Mouse (Mus musculus) Patski (cell line): ENCODE measurements around the gene Grm8. TPM values are rescaled to one million over a fixed set of nuclear protein-coding genes. Genes with fewer than 3 reads are reported as not detected.

Experiments
- ATAC-seq: fragments of 100-300 bp; one replicate; pipeline ENCODE4 v1.8.0; 2021
- CTCF ChIA-PET: fragments of 350-600 bp; sonication (Branson Sonifier 250); formaldehyde crosslinking; loops from one replicate; lab custom pipeline; 2022; ENCODE audit warnings: inconsistent platforms; lab: Charles Lee
- POLR2A ChIA-PET: fragments of 350-600 bp; sonication (Branson Sonifier 250); formaldehyde crosslinking; loops from one replicate; lab custom pipeline; 2022; ENCODE audit warnings: antibody characterized with exemption, inconsistent platforms; lab: Charles Lee
- DNase-seq: peaks from one replicate; pipeline ENCODE4 v3.0.0-alpha.2; 2011; ENCODE audit warnings: low read depth, low spot score
- H3K27me3 ChIP-seq: fragments of 371-371 bp; one replicate; pipeline ENCODE4 v1.5.1; 2021
- CTCF ChIP-seq: fragments of 100-300 bp; IDR thresholded peaks from one replicate; pipeline ENCODE4 v1.5.1; 2021
- in situ Hi-C: fragments of 300-500 bp; cut with MboI; formaldehyde crosslinking; loops from 3 replicates; pipeline ENCODE4 v1.11.1; 2018; ENCODE audit warnings: low pct_unique_long_range_greater_than_20kb, mixed read lengths
- polyA plus RNA-seq: library from polyadenylated mRNA; unstranded; gene quantifications from one replicate; pipeline ENCODE4 v1.2.3, GENCODE M21; 2021

Grm8 gene
- polyA plus RNA-seq, 1 experiment from 2014 or later = not detected

DNA sequence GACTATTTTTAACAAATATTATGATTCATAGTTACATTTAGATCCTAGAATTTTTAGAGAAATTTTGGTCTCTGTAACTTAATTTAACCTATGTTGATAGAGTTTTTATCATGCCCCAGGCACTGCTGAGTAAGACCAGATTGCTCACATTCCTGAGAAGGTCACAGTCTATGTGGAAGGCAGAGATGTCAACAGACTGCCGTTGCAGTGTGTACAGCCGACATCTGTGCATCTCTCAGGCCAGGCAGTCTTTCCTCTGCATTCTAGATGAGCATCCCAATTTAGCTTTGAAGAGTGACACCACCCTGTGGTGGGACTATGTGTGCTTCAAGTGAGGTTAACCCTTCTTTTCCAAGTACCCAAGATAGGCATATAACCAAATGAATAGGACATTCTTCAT is 169.7 kb downstream of the Grm8 start:
- no peak for TF ChIP-seq CTCF
- POLR2A ChIA-PET = no interaction called here
- CTCF ChIA-PET = no interaction called here

DNA sequence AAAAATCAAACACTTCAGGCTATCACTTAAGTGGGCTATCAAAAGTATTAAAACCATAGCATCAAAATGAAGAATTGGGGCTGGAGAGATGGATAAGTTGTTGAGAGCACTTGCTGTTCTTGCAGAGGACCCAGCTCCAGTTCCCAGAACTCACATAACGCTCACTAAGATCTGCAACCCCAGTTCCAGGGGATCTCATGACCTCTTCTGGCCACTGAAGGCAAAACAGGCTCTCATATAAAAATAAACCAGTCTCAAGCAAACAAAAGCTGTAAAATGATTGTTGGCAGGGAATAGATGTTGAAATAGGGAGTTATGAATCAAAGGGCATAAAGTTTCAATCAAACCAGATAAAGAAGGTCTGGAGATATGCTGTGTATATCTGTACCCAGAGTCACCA is 171.1 kb downstream of the Grm8 start:
- ATAC-seq (no peak), DNase-seq (no peak)
- in situ Hi-C loops = no loop called here
- CTCF ChIA-PET = no interaction called here
- peak; percentile 18 for TF ChIP-seq CTCF
- POLR2A ChIA-PET = no interaction called here
- H3K27me3 ChIP-seq = peaks cover 5% of the 10 kb centered on the region

More for the DNA sequence above, 169.7 kb downstream of the Grm8 start:
- DNase-seq = no peak
- ATAC-seq = no peak
- peaks cover 10% of the 10 kb centered on the region for H3K27me3 ChIP-seq
- in situ Hi-C loops = no loop called here

DNA sequence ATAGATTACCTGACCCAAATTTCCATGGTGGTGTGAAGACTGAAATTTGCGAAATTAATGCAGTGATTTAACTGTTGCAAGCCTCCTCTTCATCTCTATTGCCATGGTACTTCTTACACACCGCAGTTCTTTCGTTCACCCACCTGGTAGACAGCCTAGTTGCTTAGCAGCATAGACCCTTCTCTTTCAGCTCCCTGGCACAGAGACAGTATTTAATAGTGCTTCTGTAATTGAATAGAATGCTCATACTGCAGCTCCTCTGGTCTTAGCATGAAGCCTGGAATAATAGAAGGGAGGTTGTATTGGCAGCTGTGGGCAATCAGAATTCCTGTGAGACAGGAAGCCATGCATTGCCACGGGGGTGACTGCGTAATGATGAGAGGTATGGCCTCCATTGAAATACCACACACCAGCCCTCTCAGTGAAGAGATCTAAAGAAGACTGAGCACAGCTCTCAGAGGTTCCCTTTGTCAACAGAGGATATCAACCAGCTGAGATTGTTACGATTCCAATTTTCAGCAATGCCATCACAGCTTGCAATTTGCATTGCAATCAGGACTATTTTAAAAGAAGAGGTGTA is 178.6 kb downstream of the Grm8 start:
- ATAC-seq (no peak), DNase-seq (no peak)
- ChIA-PET CTCF (no interaction called here), POLR2A (no interaction called here)
- H3K27me3 ChIP-seq = peaks cover 8% of the 10 kb centered on the region
- TF ChIP-seq CTCF = no peak
- in situ Hi-C loops = no loop called here

DNA sequence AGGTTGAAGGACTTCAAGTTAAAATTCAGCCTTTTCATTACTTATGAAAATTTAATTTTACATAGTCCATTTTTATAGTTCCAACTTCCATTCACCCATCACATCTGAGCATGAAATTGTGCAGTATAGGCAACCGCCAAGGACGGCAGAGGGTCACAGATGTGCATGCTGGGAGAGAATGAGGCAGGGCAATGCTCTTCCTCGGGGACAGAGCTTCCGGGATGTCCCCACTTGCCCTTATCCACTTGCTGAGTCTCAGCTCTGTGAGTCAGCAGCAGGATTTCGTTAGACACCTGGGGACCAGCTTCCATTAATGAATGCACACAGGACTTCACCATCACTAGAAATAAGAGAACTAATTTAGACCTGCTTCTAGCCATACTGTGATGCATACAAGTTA is 183.5 kb downstream of the Grm8 start:
- no peak for TF ChIP-seq CTCF
- ATAC-seq (no peak), DNase-seq (no peak)
- in situ Hi-C loops = no loop called here
- H3K27me3 ChIP-seq = peaks cover 6% of the 10 kb centered on the region
- POLR2A ChIA-PET = no interaction called here
- CTCF ChIA-PET = no interaction called here

DNA sequence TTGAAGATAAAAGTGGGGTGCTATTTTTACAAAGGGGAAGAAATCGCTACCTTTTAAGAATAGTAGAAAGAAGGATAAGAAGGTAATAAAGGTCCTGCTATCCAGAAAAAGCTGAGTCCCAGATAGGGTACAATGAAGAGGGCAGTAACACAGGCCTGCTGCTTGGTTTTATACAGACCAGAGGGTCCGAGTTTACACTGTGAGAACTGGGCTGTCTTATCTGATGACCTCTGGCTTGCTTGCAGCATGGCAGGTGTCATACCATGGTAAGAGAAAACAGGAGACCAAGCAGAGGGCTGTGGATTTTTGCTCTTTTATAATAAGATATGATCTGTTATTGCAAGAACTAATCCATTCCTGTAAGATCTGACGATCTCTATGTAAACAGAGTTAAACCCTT is 206.9 kb downstream of the Grm8 start:
- DNase-seq (no peak), ATAC-seq (no peak)
- CTCF ChIA-PET = no interaction called here
- H3K27me3 ChIP-seq = no peaks in the 10 kb centered on the region
- POLR2A ChIA-PET = no interaction called here
- TF ChIP-seq CTCF = no peak
- in situ Hi-C loops = no loop called here

DNA sequence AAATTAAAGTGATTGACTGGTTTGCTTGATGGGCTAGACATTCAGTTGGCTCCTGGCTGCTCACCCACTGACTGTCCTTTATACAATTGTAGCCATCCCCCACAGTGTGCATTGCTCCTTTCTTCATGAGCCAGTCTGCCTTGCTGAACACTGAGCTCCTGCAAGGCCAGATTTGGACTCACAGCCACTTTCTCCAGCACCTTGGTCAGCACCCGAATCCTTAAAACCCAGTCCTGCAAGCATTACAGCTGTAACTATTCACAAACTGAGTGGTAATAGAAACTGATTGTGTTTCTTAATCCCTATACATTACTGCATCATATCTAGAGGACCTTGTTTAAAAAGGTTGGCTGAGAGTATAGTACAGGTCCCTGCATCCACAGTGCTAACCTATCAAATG is 221.7 kb downstream of the Grm8 start:
- POLR2A ChIA-PET = no interaction called here
- ATAC-seq = no peak
- no peak for TF ChIP-seq CTCF
- CTCF ChIA-PET = no interaction called here
- no peak for DNase-seq
- in situ Hi-C loops = no loop called here
- no peaks in the 10 kb centered on the region for H3K27me3 ChIP-seq

DNA sequence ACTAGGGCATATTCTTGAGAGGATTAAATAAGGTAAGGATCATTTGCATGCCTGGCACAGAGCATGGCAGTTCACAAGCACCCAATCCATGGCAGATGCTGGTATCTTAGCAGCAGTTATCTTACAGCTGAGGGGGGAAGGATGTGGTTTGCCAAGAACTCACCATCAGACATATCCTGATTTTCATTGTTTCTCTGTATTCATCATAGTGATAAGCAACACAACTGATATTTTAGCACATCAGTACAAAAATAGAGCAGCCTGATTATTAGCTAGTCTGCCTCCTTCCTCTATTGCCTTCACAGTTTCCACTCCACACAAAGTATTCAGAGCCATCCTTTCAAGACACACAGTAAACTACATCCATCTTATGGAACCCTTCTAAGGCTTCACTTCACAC is 230.6 kb downstream of the Grm8 start:
- in situ Hi-C loops = no loop called here
- ChIA-PET CTCF (no interaction called here), POLR2A (no interaction called here)
- no peak for TF ChIP-seq CTCF
- no peak for DNase-seq
- H3K27me3 ChIP-seq = no peaks in the 10 kb centered on the region
- no peak for ATAC-seq

DNA sequence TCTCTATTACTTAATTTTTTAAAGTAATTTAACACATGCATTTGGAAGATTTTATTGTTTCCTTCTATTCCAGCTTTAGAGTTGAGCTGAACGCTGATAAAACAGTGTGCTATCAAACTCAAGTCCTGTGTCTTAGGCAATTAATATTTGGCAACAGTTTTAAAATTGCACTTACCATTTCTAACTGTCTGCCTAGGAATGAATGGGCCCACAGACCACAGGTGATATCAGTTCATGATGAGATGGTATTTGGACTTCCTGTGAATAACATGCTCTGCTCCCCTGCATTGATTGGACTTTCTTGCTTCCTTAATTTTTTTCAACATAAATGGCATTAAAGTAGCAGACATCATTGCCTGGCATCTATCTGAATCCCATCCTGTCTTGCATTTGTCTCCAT is 232.8 kb downstream of the Grm8 start:
- CTCF ChIA-PET = interaction anchor here (1.1 kb wide), 1 partner anchor 39 kb away, joined by 3 read pairs; no protein-coding TSS in a partner anchor
- peaks cover 6% of the 10 kb centered on the region for H3K27me3 ChIP-seq
- DNase-seq = no peak
- in situ Hi-C loops = no loop called here
- no peak for ATAC-seq
- POLR2A ChIA-PET = no interaction called here
- no peak for TF ChIP-seq CTCF

DNA sequence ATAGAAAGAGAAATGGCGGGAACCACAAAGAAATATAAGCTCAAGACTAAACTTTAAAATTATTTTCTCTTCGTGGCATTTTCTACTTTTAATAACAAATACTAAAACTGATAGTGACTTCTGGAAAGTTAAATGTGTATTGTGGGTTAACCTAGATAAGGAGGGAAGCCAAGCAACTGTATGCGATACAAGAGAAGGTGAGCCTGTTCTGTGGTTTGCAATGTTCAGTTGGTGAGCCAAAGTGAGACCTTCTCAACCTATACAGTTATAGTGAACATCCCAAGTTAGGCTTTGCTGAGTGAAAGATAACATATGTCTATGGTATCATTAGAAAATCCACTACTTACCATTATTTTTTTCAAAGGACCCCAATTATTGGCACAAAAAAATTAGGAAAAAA is 233.6 kb downstream of the Grm8 start:
- TF ChIP-seq CTCF = no peak
- in situ Hi-C loops = no loop called here
- ChIA-PET POLR2A (no interaction called here), CTCF (no interaction called here)
- H3K27me3 ChIP-seq = peaks cover 6% of the 10 kb centered on the region
- DNase-seq (no peak), ATAC-seq (no peak)

DNA sequence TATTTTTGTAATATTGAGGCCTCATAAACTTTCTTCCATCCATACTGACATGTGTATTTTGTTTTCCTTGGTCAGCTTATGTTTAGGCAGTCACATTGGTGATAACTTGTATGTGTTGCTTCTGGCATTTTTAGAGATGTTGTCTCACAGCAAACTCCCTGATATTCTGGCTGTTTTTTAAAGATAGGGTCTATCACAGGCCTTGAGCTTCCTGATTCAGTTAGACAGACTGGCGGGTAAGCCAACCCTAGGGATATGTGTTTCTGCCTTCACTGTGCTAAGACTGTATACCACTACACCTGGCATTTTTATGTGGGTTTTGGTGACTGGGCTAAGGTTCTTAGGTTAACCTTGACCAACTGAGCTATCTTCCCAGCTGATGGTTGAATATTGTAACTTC is 239.8 kb downstream of the Grm8 start:
- DNase-seq (no peak), ATAC-seq (no peak)
- H3K27me3 ChIP-seq = peaks cover 17% of the 10 kb centered on the region
- TF ChIP-seq CTCF = no peak
- in situ Hi-C loops = no loop called here
- POLR2A ChIA-PET = no interaction called here
- CTCF ChIA-PET = no interaction called here

DNA sequence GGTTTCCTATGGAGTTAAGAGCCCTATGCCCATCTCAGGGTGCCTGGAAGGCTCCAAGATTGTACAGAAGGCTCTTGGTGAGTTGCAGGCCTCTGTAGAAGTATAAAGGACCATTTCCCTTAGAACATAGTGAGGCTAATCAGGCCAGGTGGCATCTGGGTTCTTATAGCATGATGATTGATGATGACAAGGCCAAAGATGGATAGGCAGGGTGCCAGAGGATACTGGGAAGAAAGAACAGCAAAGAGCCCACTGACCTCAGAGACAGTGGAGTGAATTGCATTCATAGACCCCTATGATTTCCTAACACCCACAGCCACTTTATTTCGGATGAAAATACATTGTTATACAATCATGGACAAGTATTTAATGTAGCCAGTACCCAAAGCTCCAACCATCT is 242.1 kb downstream of the Grm8 start:
- DNase-seq (no peak), ATAC-seq (no peak)
- no peak for TF ChIP-seq CTCF
- CTCF ChIA-PET = no interaction called here
- POLR2A ChIA-PET = no interaction called here
- peaks cover 14% of the 10 kb centered on the region for H3K27me3 ChIP-seq
- in situ Hi-C loops = no loop called here

DNA sequence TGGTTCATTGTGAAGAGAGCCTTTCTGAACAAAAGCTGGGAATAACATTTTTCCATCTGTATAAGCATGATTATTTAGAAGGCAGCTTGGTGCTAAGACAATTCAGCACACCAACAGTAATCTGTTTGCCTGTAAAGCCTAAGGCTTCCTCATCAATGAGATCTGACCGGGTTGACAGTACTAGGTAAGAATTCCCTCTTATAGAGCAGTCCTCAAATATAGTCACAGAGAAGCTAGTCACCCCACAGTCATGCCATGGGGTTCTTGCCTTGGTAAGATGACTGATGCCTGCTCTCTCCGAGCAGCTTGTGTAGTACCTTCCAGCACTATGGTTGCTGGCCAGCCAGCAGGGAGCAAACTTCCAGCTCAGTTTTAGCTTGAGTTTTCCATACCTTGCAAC is 246.6 kb downstream of the Grm8 start:
- in situ Hi-C loops = no loop called here
- ATAC-seq (no peak), DNase-seq (no peak)
- CTCF ChIA-PET = interaction anchor here (0.7 to 1.5 kb wide), 2 partner anchors 9 to 20 kb away, joined by 3 read pairs; no protein-coding TSS in a partner anchor
- peaks cover 9% of the 10 kb centered on the region for H3K27me3 ChIP-seq
- TF ChIP-seq CTCF = no peak
- POLR2A ChIA-PET = no interaction called here
